Mouse (Mus musculus): ENCODE results near the gene Hoxa4. TPM values are rescaled to one million over a fixed set of nuclear protein-coding genes. Genes with fewer than 3 reads are reported as not detected.

Gene Hoxa4
- polyA plus RNA-seq, 1 experiment from 2014 or later, result not detected

- H3K36me3 ChIP-seq (replicated peaks), result no peaks in the 10 kb centered on the region
- DNase-seq (ENCODE audit: extremely low spot score, low spot score), result no peak
- no peak overlapping the region for H3K27ac ChIP-seq
- WGBS, result 2% methylated on average over 69 of the region's 69 CpGs
- peaks cover 21% of the 10 kb centered on the region for H3K4me1 ChIP-seq
- no peaks in the 10 kb centered on the region for H3K9me3 ChIP-seq
- no peak overlapping the region for H3K4me3 ChIP-seq
- H3K27me3 ChIP-seq (ENCODE audit: poor library complexity, severe bottlenecking), result peaks cover 100% of the 10 kb centered on the region
Observed at GRCm38 (mm10) chr6:52225612-52226568, 34.3 kb upstream of the Hoxa4 start.

GRCm38 (mm10) chr6:52224895-52225611 is 33.5 kb upstream of the Hoxa4 start:
- Histone ChIP-seq H3K27me3 (ENCODE audit: poor library complexity, severe bottlenecking) (peaks cover 100% of the 10 kb centered on the region), H3K27ac (no peak overlapping the region), H3K4me3 (no peak overlapping the region), H3K36me3 (replicated peaks) (no peaks in the 10 kb centered on the region), H3K9me3 (no peaks in the 10 kb centered on the region), H3K4me1 (peaks cover 16% of the 10 kb centered on the region)
- no peak for DNase-seq (ENCODE audit: extremely low spot score, low spot score)
- WGBS, result 1% methylated on average over 36 of the region's 36 CpGs

GRCm38 (mm10) chr6:52223939-52224760 is 32.6 kb upstream of the Hoxa4 start:
- Histone ChIP-seq H3K27me3 (ENCODE audit: poor library complexity, severe bottlenecking) (peaks cover 100% of the 10 kb centered on the region), H3K36me3 (replicated peaks) (no peaks in the 10 kb centered on the region), H3K4me3 (no peak overlapping the region), H3K4me1 (peaks cover 16% of the 10 kb centered on the region), H3K27ac (no peak overlapping the region), H3K9me3 (no peaks in the 10 kb centered on the region)
- no peak for DNase-seq (ENCODE audit: extremely low spot score, low spot score)
- WGBS, result 2% methylated on average over 24 of the region's 24 CpGs

GRCm38 (mm10) chr6:52222729-52223128 is 31.2 kb upstream of the Hoxa4 start:
- H3K4me3 ChIP-seq, result no peak overlapping the region
- DNase-seq (ENCODE audit: extremely low spot score, low spot score), result no peak
- H3K36me3 ChIP-seq (replicated peaks), result no peaks in the 10 kb centered on the region
- no peaks in the 10 kb centered on the region for H3K9me3 ChIP-seq
- 9% methylated on average over 13 of the region's 13 CpGs for WGBS
- H3K27me3 ChIP-seq (ENCODE audit: poor library complexity, severe bottlenecking), result peaks cover 100% of the 10 kb centered on the region
- peaks cover 17% of the 10 kb centered on the region for H3K4me1 ChIP-seq
- H3K27ac ChIP-seq, result no peak overlapping the region

GRCm38 (mm10) chr6:52221993-52222685 is 30.6 kb upstream of the Hoxa4 start:
- WGBS, result 6% methylated on average over 21 of the region's 21 CpGs
- DNase-seq (ENCODE audit: extremely low spot score, low spot score), result no peak
- H3K27me3 ChIP-seq (ENCODE audit: poor library complexity, severe bottlenecking), result peaks cover 100% of the 10 kb centered on the region

GRCm38 (mm10) chr6:52221337-52221992 is 29.9 kb upstream of the Hoxa4 start, which contains the start of gene Hoxa7:
TSS of gene Hoxa7 (minus strand) at chr6:52221854.
- H3K9me3 ChIP-seq, result no peaks in the 10 kb centered on the region
- H3K27me3 ChIP-seq (ENCODE audit: poor library complexity, severe bottlenecking), result peaks cover 100% of the 10 kb centered on the region

More at GRCm38 (mm10) chr6:52221993-52222685, 30.6 kb upstream of the Hoxa4 start:
- Histone ChIP-seq H3K4me3 (peak overlapping the region; percentile 53), H3K9me3 (no peaks in the 10 kb centered on the region), H3K36me3 (replicated peaks) (no peaks in the 10 kb centered on the region), H3K4me1 (peaks cover 23% of the 10 kb centered on the region), H3K27ac (no peak overlapping the region)

GRCm38 (mm10) chr6:52220865-52221310 is 29.3 kb upstream of the Hoxa4 start:
- Histone ChIP-seq H3K9me3 (no peaks in the 10 kb centered on the region), H3K4me3 (peak overlapping the region; percentile 53), H3K36me3 (replicated peaks) (no peaks in the 10 kb centered on the region), H3K4me1 (peaks cover 27% of the 10 kb centered on the region), H3K27me3 (ENCODE audit: poor library complexity, severe bottlenecking) (peaks cover 100% of the 10 kb centered on the region), H3K27ac (no peak overlapping the region)
- 8% methylated on average over 12 of the region's 12 CpGs for WGBS
- DNase-seq (ENCODE audit: extremely low spot score, low spot score), result no peak

More at GRCm38 (mm10) chr6:52221337-52221992, 29.9 kb upstream of the Hoxa4 start, which contains the start of gene Hoxa7:
- Histone ChIP-seq H3K4me1 (peaks cover 29% of the 10 kb centered on the region), H3K27ac (no peak within 1 kb of the TSS), H3K4me3 (peak within 1 kb of the TSS; percentile 53), H3K36me3 (replicated peaks) (no peaks in the 10 kb centered on the region)
- peak; percentile 85 for DNase-seq (ENCODE audit: extremely low spot score, low spot score)
- under 1% methylated on average over 46 of the region's 46 CpGs for WGBS

- Histone ChIP-seq H3K36me3 (replicated peaks) (no peaks in the 10 kb centered on the region), H3K27me3 (ENCODE audit: poor library complexity, severe bottlenecking) (peaks cover 100% of the 10 kb centered on the region), H3K4me1 (peaks cover 26% of the 10 kb centered on the region), H3K4me3 (no peak overlapping the region), H3K27ac (no peak overlapping the region), H3K9me3 (no peaks in the 10 kb centered on the region)
- WGBS, result 10% methylated on average over 32 of the region's 32 CpGs
- no peak for DNase-seq (ENCODE audit: extremely low spot score, low spot score)
Observed at GRCm38 (mm10) chr6:52220003-52220864, 28.7 kb upstream of the Hoxa4 start.

- Histone ChIP-seq H3K36me3 (replicated peaks) (no peaks in the 10 kb centered on the region), H3K27me3 (ENCODE audit: poor library complexity, severe bottlenecking) (peaks cover 100% of the 10 kb centered on the region), H3K4me3 (no peak overlapping the region), H3K27ac (no peak overlapping the region), H3K4me1 (peaks cover 26% of the 10 kb centered on the region), H3K9me3 (no peaks in the 10 kb centered on the region)
- DNase-seq (ENCODE audit: extremely low spot score, low spot score), result no peak
- 19% methylated on average over 9 of the region's 9 CpGs for WGBS
Observed at GRCm38 (mm10) chr6:52219234-52219942, 27.8 kb upstream of the Hoxa4 start.

- Histone ChIP-seq H3K27ac (no peak overlapping the region), H3K36me3 (replicated peaks) (no peaks in the 10 kb centered on the region), H3K4me1 (peaks cover 26% of the 10 kb centered on the region), H3K4me3 (no peak overlapping the region), H3K27me3 (ENCODE audit: poor library complexity, severe bottlenecking) (peaks cover 100% of the 10 kb centered on the region), H3K9me3 (no peaks in the 10 kb centered on the region)
- 5% methylated on average over 14 of the region's 14 CpGs for WGBS
- no peak for DNase-seq (ENCODE audit: extremely low spot score, low spot score)
Observed at GRCm38 (mm10) chr6:52218643-52219215, 27.2 kb upstream of the Hoxa4 start.
